Mouse (Mus musculus) olfactory bulb, adult 2 months (tissue): ENCODE measurements around the gene Ss18l1.

Experiments
- CTCF ChIP-seq: fragments of 200-500 bp; IDR thresholded peaks from 2 replicates; pipeline ENCODE4 v1.5.1; 2012; ENCODE audit warnings: low read depth, mild to moderate bottlenecking, low read length, moderate library complexity; ENCODE audit not compliant: insufficient read depth
- POLR2A ChIP-seq: fragments of 200-500 bp; IDR thresholded peaks from 2 replicates; pipeline ENCODE4 v1.6.1; 2012; ENCODE audit warnings: mild to moderate bottlenecking, low read depth, low read length, moderate library complexity; ENCODE audit not compliant: insufficient read depth

GRCm38 (mm10) chr2:179998431-179998830, 43.9 kb upstream of the Ss18l1 start:
- TF ChIP-seq CTCF: no peak
- no peak for TF ChIP-seq POLR2A
